Mouse (Mus musculus) layer of hippocampus, postnatal 36 days (tissue): ENCODE measurements around the gene Pif1. TPM values are rescaled to one million over a fixed set of nuclear protein-coding genes. Genes with fewer than 3 reads are reported as not detected.

ENCODE experiments used
- DNase-seq, 2 experiments: peaks; one replicate each; pipeline ENCODE4 v3.0.0; 2022
- total RNA-seq, 2 experiments: library from RNA; stranded (reverse); gene quantifications; 2 replicates each; pipeline ENCODE4 v1.2.3; 2021

Pif1 gene
- under 1 TPM; 0.12 to 0.25 TPM for total RNA-seq

GRCm38 (mm10) chr9:65586406-65587269 lies at the start of gene Pif1:
Gene Pif1 (plus strand): TSS chr9:65587160.
- DNase-seq: peak; percentile 58 to 64

- DNase-seq: no peak
These were observed 48.9 kb upstream of the Pif1 start for GRCm38 (mm10) chr9:65537901-65538630.

GRCm38 (mm10) chr9:65539697-65540096 lies 47.3 kb upstream of the Pif1 start:
- no peak for DNase-seq

- DNase-seq: peak in 1 of 2 experiments; percentile 22
These were observed 45.6 kb upstream of the Pif1 start for GRCm38 (mm10) chr9:65541126-65542068.

GRCm38 (mm10) chr9:65542111-65542524 lies 44.8 kb upstream of the Pif1 start:
- DNase-seq: no peak

- no peak for DNase-seq
These were observed 41.1 kb upstream of the Pif1 start for GRCm38 (mm10) chr9:65545635-65546412.

GRCm38 (mm10) chr9:65546413-65546695 lies 40.6 kb upstream of the Pif1 start:
- DNase-seq: no peak

- DNase-seq: no peak
These were observed 39.8 kb upstream of the Pif1 start for GRCm38 (mm10) chr9:65547111-65547510.

GRCm38 (mm10) chr9:65547844-65548243 lies 39.1 kb upstream of the Pif1 start:
- DNase-seq: no peak

GRCm38 (mm10) chr9:65548311-65548710 lies 38.6 kb upstream of the Pif1 start:
- DNase-seq: no peak

- DNase-seq: no peak
These were observed 37.8 kb upstream of the Pif1 start for GRCm38 (mm10) chr9:65549139-65549538.

GRCm38 (mm10) chr9:65549643-65550042 lies 37.3 kb upstream of the Pif1 start:
- DNase-seq: no peak

- no peak for DNase-seq
These were observed 36.7 kb upstream of the Pif1 start for GRCm38 (mm10) chr9:65550079-65550831.

GRCm38 (mm10) chr9:65551035-65551434 lies 35.9 kb upstream of the Pif1 start:
- no peak for DNase-seq

GRCm38 (mm10) chr9:65552141-65552540 lies 34.8 kb upstream of the Pif1 start:
- DNase-seq: no peak

GRCm38 (mm10) chr9:65552711-65553110 lies 34.2 kb upstream of the Pif1 start:
- DNase-seq: no peak

- no peak for DNase-seq
These were observed 32.0 kb upstream of the Pif1 start for GRCm38 (mm10) chr9:65555001-65555405.

GRCm38 (mm10) chr9:65555621-65556020 lies 31.3 kb upstream of the Pif1 start:
- no peak for DNase-seq

GRCm38 (mm10) chr9:65556349-65556748 lies 30.6 kb upstream of the Pif1 start:
- DNase-seq: no peak

GRCm38 (mm10) chr9:65556979-65557378 lies 30.0 kb upstream of the Pif1 start:
- no peak for DNase-seq

GRCm38 (mm10) chr9:65558806-65559205 lies 28.2 kb upstream of the Pif1 start:
- no peak for DNase-seq
